Comparison of ENCODE assay signal across 9 mouse cellular contexts in the genomic region with DNA sequence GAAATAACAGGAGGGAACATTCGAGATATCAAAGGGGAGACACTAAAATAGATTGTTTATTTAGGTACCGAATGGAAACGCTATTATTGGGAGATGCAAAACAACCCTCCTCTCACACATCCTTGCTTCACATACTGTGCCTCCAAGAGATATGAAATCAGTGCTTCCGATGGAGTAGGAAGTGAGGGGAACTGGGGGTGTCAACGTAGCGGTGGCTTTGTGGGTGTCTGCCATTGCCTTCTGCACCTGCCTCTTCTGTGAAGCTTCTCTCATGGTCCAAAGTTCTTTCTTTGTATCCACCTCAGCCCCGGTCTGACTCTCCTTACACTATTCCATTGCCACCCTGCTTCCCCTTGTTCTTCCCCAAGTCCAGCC.
DNase-seq lines count a peak whose midpoint lies in the region; ATAC-seq lines count a peak whose summit lies in the region.
"Had no signal": no experiment of that assay in that cellular context is flagged by ENCODE, and none has a peak within 500 bp of the region (broad histone marks: within the 10 kb centered on the region; RNA-seq: fewer than 3 reads in every experiment).

No protein-coding gene starts in this region.

- peak overlapping the region; percentile 42 for H3K4me2 ChIP-seq in forebrain, embryonic 14.5 days (ENCODE audit: low read length)
- H3K4me2 ChIP-seq in liver, embryonic 11.5 days: peak overlapping the region; percentile 55

- H3K9ac ChIP-seq in forebrain, embryonic 14.5 days (ENCODE audit: low read length): peak overlapping the region; percentile 26; the same call in 1 of the 2 replicates
- no peak overlapping the region for H3K9ac ChIP-seq in liver, embryonic 11.5 days (ENCODE audit: low read depth, low read length)

- no peaks in the 10 kb centered on the region for H3K9me3 ChIP-seq in forebrain, embryonic 14.5 days (replicated peaks; ENCODE audit: control insufficient read depth, low read length)
- H3K9me3 ChIP-seq in liver, embryonic 11.5 days (ENCODE audit: control insufficient read depth, low read length): no peaks in the 10 kb centered on the region

- 0 out of 2 replicates have a peak, but pooled peaks cover 10% of the 10 kb centered on the region for H3K4me1 ChIP-seq in forebrain, embryonic 14.5 days (ENCODE audit: control insufficient read depth, insufficient read depth, low read length)
- H3K4me1 ChIP-seq in liver, embryonic 11.5 days (replicated peaks; ENCODE audit: control insufficient read depth, insufficient read depth, low read length): peaks cover 4% of the 10 kb centered on the region; the same call in 1 of the 2 replicates

- DNase-seq in kidney, adult 18-20 months: peak; percentile 20
- no peak for DNase-seq in kidney, adult 8-10 months
- peak; percentile 10 to 30 for DNase-seq in CD8-positive naive resting alpha-beta T cell, adult 2 months (ENCODE audit: low read depth in 2 of 2, low spot score in 2 of 2)
- no peak for DNase-seq in forebrain, embryonic 14.5 days (ENCODE audit: low spot score)
- DNase-seq in liver, embryonic 11.5 days (ENCODE audit: low spot score): no peak
- peak; percentile 25 for DNase-seq in thymus, postnatal 14 days
- no peak for DNase-seq in gastrocnemius, postnatal 10 days
- no peak for DNase-seq in c-Kit-positive CD71-positive TER-119-positive erythroid progenitor cells, embryonic 14.5 days (ENCODE audit: low spot score)

- H3K4me3 ChIP-seq in forebrain, embryonic 14.5 days (ENCODE audit: low read depth, low read length): peak overlapping the region; percentile 6; the same call in 1 of the 2 replicates
- no peak overlapping the region for H3K4me3 ChIP-seq in liver, embryonic 11.5 days (ENCODE audit: low read depth, low read length)

- 48% methylated on average over 7 of the region's 7 CpGs for WGBS in forebrain, embryonic 14.5 days
- 46% methylated on average over 7 of the region's 7 CpGs for WGBS in liver, embryonic 11.5 days

- H3K27me3 ChIP-seq in forebrain, embryonic 14.5 days (replicated peaks; ENCODE audit: control insufficient read depth, insufficient read depth, low read length): no peaks in the 10 kb centered on the region
- peaks cover 7% of the 10 kb centered on the region; the same call in 1 of the 2 replicates for H3K27me3 ChIP-seq in liver, embryonic 11.5 days (replicated peaks; ENCODE audit: control insufficient read depth, insufficient read depth, low read length)

- no peak overlapping the region for H3K27ac ChIP-seq in forebrain, embryonic 14.5 days (ENCODE audit: low read depth, low read length)
- H3K27ac ChIP-seq in liver, embryonic 11.5 days (ENCODE audit: low read depth, low read length): no peak overlapping the region

- no peak; the same call in 1 of the 2 replicates for ATAC-seq in forebrain, embryonic 14.5 days
- no peak for ATAC-seq in liver, embryonic 11.5 days (replicated peaks; ENCODE audit: low FRiP score)

- no peaks in the 10 kb centered on the region for H3K36me3 ChIP-seq in forebrain, embryonic 14.5 days (ENCODE audit: control insufficient read depth, insufficient read depth, low read length)
- no peaks in the 10 kb centered on the region for H3K36me3 ChIP-seq in liver, embryonic 11.5 days (ENCODE audit: control insufficient read depth, insufficient read depth, low read length)
- H3K36me3 ChIP-seq: G1E had no signal

Comparison
In these comparisons a context has a peak if more than half of its experiments do, and no peak if none do; other contexts are left out.
1. DNase-seq: peak in kidney, adult 18-20 months (single experiment), CD8-positive naive resting alpha-beta T cell, adult 2 months (2 of 2) and thymus, postnatal 14 days (single experiment); none in kidney, adult 8-10 months (0 of 2), forebrain, embryonic 14.5 days (single experiment), liver, embryonic 11.5 days (single experiment), gastrocnemius, postnatal 10 days (single experiment) and c-Kit-positive CD71-positive TER-119-positive erythroid progenitor cells, embryonic 14.5 days (single experiment).